Mouse (Mus musculus) left cerebral cortex, adult 8-10 months (tissue): ENCODE measurements at regions not wholly inside any gene's neighbourhood (a gene's known extent, or its start where the extent isn't known, plus 50 kb on each side); places are given as distances from the start of the nearest gene placed in this dataset.

Experiments
- DNase-seq, 2 experiments: peaks; one replicate each; pipeline ENCODE4 v3.0.0; 2022; ENCODE audit warnings: low spot score in 2 of 2

DNA sequence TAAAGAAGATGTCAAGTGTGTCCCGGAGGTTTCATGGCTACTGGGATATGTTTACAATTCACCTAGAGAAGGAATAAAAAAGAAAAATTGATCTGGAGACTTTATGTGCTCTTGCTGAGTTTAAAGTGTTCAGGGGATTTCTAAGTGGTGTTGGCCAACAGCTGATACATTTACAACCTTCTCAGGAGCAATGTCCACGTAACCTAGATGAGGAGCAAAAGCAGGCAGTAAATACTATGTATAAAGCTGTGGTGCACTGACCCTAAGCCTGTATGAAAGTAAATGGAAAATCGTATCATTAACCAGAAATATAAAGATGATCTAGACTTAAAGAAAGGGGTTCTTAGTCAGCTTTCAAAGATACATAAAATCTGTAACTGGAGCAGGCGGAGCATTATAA is 124.3 kb upstream of the Cblb start:
- DNase-seq, result no peak

DNA sequence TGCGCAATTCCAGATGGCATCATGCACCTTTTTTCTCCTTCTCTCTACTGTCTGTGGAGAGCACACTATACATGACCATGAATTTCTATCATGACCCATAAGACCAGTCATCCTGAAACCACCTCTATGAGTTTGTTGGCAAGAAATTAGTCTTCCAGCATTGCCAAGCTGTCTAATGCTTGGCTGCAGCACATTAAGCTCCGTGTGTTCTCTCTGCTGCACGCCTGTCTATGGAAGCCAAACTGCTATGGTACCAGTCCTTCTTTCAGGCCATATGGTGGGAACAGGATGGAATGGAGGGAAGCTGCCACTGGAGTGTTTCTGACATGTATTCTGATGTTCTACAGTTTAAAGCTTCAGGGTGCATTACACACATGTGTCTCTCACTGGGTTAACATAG is 121.0 kb upstream of the Cblb start:
- no peak for DNase-seq

DNA sequence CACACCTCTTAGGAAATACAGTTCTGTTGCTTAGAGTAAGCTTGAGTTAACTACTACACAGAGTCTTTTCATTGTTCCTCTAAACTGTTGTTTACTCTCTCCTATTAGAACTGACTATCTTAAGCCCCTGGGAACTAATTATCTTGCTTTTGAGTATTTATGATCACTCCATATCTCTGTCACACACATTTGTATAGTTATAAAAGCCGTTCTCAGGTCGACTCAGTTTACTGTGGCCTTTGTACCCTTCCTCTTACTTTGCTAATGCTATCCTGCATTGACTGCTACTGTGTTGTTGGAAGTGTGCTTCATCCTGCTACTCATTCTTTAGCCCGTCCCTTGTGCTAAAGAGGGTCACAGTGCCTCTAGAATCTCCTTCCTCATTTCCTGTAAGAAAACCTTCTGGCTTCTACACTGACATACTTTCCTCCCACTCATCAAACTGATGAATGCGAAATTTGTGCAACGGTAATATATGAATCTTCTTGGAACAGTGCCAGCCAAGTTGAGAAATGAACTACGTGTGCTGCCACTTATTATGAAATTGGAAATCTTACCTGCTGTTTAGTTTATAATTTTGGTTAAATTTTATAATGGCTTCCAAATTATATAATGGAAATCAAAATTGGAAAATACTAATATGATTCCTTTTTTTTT is 119.8 kb upstream of the Cblb start:
- DNase-seq, result no peak

DNA sequence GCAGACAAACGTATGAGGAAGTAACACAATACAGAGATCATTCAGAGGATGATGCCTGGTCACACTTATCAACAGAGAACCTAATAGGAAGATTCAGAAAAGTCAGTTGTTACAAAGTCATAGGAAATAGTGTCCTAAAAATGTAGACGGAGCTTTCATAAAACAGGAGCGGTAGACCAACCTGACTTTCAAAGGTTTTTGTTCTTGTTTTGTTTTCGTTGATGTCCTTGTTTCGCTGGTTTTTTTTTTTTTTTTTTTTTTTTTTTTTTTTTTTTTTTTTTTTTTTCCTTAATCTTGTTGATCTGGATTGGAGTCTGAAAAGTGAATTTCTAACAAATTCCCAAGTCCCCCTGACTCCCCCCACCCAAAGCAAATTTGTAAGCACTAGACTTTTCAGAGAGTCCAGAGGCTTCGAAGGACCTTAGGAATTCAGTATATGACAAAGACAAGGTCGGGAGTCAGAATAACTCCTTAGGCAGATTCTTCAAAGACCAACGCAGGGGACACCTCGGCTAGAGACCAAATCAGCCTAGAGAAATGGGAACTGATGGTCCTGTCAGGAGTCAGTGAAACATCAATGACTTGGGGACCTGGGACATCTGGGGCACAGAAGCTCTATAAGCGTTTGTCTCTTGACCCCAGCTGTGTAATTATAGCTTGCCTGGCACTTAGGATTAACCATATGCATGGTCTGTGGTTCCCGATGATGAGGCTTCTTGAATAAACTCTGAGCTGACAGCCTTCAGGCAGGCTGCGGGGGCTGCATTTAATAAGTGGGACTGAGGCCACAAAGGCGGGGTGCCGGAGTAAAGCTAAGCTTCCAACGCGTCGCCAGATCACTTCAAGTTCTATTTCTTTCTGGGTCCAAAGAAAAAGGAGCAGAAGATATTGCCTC is 115.7 kb upstream of the Cblb start:
- no peak for DNase-seq

DNA sequence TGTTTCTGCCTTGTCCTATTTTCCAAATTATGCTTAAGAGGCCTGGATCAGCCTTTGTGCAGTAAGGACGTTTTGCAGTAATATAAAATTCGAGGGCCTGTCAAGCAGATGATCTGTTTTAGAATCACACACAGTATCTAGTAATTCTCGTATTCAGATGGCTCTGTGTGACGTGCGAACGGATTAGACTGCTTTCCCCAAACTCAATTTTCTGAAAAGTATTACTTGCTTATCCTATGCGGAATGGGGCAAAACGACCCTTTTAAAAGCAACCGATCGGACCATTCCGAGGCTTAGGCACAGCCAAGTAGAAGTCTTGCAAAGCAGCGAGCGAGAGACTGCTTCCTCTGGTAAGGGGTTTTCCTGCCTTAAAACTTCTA is 115.1 kb upstream of the Cblb start:
- no peak for DNase-seq

DNA sequence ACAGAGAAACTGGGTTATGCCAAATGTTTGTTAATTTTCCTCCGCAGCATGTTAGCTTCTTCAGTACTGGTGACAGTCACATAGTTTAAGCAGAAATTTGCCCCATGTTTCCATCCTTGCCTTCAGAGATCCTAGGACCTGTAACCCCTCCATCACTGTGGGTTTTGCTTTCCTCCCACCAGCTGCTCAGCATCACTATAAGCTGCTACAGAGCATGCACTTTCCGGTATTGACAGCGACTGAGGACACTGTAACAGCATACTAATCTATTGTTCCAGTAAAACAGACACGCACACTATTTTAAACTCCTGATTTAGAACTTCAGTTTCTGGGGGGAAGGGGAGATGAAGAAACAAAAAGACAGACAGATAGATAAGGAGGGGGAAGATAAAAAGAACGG is 114.7 kb upstream of the Cblb start:
- no peak for DNase-seq

DNA sequence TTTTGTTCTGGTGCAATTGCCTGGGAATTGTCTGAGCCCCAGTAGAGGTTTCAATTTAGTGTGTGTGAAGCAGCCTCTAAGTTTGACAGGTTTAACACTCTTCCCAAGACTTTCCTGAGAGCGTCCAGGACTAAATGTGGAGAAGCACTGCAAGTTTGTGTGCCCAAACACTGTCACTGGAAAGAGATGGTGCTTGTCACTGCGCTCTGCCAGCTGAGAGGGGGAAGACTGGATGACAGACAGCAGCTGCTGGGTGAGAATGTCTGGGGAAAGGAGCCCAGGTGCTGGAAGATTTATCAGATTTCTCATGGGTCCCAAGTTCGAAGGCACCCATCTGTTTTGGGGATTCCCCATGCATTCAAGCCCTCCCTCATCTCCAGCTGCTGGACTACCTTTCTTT is 114.2 kb upstream of the Cblb start:
- DNase-seq, result no peak

DNA sequence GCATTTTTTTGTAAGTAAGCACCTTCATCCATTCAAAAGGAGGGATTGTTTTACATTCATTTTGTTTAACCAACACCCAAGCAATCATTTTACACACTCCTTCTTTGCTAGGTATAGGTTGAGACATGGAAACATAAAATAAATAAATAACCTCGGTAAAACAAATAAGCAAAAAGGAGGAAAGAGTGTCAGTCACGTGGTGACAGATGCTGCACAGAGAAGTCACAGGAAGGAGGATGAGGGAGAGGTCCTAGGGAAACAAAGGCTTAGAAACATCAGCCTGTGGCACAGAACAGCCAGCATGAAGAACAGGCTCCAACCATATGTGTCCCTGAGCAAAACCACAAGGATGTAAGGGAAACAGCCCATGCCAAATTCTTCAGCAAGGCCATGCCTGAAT is 113.5 kb upstream of the Cblb start:
- DNase-seq, result no peak

DNA sequence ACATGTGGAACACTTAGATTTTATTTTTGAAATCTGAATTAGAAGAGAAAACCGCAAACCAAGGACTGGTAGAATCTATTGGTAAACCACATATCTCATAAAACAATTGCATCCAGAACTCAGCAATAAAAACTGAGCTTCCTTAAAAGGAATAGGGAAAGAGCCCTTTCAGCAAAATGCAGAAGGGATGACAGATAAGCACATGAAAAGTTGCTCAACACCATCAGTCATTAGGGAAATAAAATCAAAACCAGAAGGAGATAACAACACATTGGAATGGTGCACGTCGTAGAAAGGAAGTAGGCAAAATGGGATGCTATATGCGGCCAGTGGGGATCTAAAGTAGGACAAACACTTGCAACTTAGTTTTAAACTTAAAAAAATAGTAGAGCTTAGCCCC is 110.0 kb upstream of the Cblb start:
- no peak for DNase-seq

DNA sequence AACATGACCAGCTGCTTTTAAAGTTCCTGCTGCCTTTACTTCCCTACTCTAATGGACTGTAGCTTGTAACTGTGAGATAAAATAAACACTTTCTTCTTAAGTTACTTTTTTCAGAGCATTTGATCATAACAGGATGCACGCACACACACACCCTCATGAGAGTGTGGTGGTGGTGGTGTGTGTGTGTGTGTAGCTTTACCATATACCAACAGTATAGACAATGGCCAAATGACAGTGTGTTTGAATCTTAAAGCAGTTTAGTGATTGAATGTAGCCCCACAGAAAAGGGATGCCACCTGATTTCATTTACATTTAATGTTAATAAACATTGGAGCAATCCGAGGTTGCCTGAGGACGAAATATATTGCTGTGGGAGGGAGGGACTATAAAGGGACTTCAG is 108.4 kb upstream of the Cblb start:
- no peak for DNase-seq

DNA sequence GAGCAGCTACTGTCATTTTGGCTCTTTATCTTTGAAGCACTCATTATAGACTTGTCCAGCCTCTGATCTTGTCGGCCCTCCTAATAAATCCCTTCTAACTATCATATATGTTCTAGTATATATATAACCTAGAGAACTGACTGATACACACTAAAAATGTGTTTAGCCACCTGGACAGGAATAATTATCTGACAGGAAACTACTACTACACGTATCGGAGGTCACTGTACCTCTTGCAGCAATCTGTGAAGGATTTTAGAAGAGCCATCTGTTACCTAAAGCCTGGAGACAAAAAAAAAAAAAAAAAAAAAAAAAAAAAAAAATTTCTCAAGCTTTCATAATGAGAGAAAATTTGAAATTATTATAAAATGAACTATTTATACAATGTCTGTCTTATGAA is 105.4 kb upstream of the Cblb start:
- no peak for DNase-seq

DNA sequence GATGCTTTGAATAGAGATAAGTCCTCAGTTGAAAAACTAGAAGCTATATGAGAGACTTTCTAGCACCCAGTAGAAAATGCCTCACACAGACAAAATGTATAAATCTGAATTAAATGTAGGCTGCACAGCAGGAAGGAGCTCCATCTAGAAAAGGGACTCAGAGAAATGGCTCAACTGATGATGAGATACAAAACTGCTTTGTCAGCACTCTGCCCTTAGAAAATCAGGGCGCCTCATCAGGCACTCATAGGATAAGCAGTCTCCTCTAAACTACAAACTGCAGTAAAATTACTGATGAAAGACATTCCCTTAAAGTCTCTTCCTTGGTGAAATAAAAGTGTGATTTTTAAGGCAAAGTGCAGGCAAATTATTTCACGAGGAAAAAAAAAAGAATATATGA is 97.9 kb upstream of the Cblb start:
- no peak for DNase-seq

DNA sequence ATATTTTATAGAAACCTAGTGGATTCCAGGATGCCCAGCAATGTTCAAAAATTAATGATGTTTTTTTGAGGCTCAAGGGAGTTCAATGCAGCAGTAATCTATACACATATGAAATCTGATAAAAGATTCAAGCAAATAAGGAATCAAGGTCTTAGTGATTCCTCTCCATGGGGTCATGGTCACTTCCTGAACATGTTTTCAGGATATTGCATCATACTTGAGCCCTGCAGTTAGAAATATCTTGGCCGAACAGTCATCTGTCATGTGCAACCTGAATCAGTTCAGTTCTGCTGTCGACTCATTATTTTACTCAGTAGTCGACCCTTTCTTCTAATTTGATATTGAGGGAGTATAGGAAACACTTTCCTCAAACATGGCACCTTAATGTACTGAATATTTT is 97.1 kb upstream of the Cblb start:
- no peak for DNase-seq

DNA sequence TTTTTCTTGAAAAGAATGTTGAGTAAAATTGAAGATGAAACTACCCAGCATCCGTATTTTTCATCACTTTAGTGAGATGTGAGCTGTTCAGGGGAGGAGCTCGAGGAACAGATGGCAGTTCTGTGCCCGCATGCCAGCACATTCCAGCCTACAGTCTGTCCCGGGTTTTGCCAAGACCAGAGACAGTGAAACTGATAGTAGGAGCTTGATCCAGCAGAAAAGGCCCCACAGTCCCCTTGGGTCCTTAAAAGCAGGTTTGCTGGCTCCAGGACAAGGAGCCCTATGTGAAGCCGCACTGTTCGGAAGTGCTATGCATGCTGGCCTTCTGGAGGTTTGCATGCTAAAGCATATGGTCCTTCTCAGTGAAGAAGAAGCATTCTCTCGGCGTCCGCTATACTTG is 93.7 kb upstream of the Cblb start:
- DNase-seq, result peak; percentile 15 to 28

DNA sequence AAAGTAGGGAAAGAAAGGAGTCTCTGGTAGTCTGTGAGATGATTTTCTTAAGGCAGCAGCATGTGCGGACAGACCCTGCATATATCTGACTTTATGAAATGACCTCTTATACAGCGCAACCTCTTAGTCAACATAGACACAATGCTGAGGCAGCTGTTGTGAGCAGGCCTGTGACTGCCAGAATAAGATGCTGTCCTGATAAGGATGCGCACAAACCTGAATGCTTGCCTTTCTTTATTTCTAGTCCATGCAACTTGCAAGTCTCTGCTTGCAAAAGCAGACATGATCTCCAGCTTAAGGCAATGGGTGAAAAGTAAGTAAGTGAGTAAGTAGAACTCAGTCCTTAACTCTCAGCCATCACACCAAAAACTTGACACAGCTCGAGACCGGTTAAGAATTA is 92.0 kb upstream of the Cblb start:
- no peak for DNase-seq

DNA sequence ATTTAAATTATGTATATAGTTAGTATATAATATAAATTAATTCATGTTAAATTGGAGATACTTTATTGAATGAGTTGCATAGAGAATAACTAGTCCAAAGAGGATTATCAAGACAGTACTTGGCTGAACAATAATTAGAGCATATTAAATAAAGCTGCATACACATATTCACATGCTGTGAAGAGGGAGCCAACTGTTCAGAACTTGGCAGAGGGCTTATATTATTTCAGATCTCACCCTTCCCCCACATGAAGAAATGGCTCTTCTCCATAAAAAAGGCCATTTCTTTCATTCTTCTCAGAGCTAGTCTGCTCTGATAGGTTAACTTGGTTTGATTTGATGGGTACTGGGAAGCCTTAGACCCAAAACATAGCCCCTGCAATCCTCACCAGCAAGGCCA is 90.5 kb upstream of the Cblb start:
- DNase-seq, result no peak

DNA sequence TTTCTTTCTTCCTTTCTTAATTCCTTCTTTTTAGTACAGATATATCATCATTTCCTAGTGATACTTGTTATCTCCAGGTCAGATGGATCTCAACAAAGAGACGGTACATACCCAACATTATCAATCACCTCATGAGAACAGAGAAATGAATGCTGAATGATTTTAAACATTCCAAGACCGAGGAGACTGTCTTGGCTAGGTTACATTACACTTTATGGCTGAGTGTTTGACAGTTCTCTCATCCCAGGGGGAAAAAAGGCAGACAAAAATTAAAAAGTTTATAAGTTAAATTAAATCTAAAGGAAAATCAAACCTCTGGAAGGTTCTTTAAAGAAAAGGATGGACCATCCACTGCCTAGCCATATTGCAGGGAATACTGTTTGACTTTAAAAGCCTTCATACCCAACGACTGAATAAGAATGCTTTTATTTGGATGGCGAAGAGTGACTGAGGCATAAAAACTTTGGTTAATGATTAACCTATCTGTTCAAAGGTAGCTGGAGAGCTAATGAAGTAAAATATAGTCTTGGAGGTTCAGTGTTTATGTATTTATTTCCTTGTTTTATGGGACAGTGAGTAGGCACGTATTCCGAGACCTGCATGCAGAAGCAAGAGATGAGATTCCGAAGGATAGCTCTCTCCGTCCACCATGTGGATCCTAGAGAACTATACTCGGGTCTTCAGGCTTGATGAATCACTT is 88.4 kb upstream of the Cblb start:
- no peak for DNase-seq

DNA sequence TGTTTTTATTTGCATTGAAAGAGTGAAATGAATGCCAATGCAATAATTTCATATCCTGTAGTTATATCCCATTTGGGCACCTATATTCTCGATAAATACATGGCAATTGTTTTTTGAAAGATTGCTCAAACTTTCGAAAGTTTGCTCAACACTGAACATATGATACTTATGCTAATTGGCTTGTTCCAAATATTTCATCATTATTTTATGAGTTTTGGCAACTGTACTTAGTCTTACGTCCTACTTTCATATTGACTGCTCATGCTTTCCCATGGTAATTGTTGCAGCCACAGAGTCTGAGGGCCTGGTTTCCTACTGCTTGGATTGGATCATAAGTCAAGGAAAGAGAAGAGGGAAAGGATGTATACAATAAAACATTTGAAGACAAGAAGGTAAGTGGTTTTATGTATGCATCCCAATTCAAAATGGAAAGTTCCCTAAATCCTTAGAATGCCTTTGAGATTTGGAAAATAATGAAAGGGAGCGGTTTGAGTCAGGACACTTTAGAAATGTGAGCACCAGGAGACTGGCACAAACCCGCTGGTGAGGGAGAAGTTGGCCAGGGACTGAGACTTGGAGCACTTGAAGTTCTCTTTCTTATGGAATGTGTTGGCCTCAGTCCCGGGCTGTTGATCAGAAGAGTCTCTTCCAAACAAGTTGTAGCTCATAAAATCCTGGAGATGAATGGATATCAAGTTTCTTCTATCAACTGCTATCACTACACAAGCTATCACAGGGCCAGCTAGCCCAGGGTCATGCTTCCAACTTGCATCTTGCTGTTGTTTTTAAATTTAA is 63.8 kb upstream of the Cblb start:
- no peak for DNase-seq
